Mouse (Mus musculus) intestine, embryonic 14.5 days (tissue): ENCODE data around the gene Idh1. TPM values are rescaled to one million over a fixed set of nuclear protein-coding genes. Genes with fewer than 3 reads are reported as not detected.
"Not testable (repeated sequence)": the region's sequence is repeated elsewhere in the genome, so short reads cannot be mapped to it uniquely, and the experiment has no call there.

Experiments
- ATAC-seq: fragments of 200-750 bp; cut with Nextera tagmentation; replicated peaks from 2 replicates; pipeline ENCODE4 v1.8.0; 2017; ENCODE audit warnings: low read depth, moderate number of reproducible peaks, moderate TSS enrichment, moderate library complexity; ENCODE audit not compliant: low FRiP score, low TSS enrichment
- DNase-seq: peaks from one replicate; pipeline ENCODE4 v3.0.0-alpha.2; 2018; ENCODE audit warnings: low spot score
- H3K27ac ChIP-seq: fragments of 300-500 bp; sonication (generic); 2 replicates; pipeline ENCODE4 v1.5.1; 2014; ENCODE audit warnings: low read depth, mild to moderate bottlenecking, control low read depth
- H3K27me3 ChIP-seq: fragments of 300-500 bp; sonication (generic); replicated peaks from 2 replicates; pipeline ENCODE4 v1.6.1; 2014; ENCODE audit warnings: low read length, control low read depth; ENCODE audit not compliant: control insufficient read depth, insufficient read depth
- H3K36me3 ChIP-seq: fragments of 300-500 bp; sonication (generic); 2 replicates; pipeline ENCODE4 v1.6.1; 2014; ENCODE audit warnings: low read length, control low read depth; ENCODE audit not compliant: control insufficient read depth, insufficient read depth
- H3K4me1 ChIP-seq: fragments of 300-500 bp; sonication (generic); replicated peaks from 2 replicates; pipeline ENCODE4 v1.6.1; 2014; ENCODE audit warnings: low read length, control low read depth, mixed read lengths; ENCODE audit not compliant: control insufficient read depth, insufficient read depth
- H3K4me2 ChIP-seq: fragments of 300-500 bp; sonication (generic); 2 replicates; pipeline ENCODE4 v1.6.1; 2014; ENCODE audit warnings: low read length
- H3K4me3 ChIP-seq: fragments of 300-500 bp; sonication (generic); 2 replicates; pipeline ENCODE4 v1.5.1; 2014; ENCODE audit warnings: low read depth, low read length, control low read depth, mixed read lengths
- H3K9ac ChIP-seq: fragments of 300-500 bp; sonication (generic); 2 replicates; pipeline ENCODE4 v1.6.1; 2014; ENCODE audit warnings: mild to moderate bottlenecking, low read length
- H3K9me3 ChIP-seq: fragments of 300-500 bp; sonication (generic); 2 replicates; pipeline ENCODE4 v1.6.1; 2016; ENCODE audit warnings: low read length, control low read depth; ENCODE audit not compliant: control insufficient read depth
- WGBS: fragments of 180-500 bp; shearing (Covaris S2); extraction: QIAGEN DNeasy Blood & Tissue Kit; methylation state at CpG from one replicate; pipeline ENCODE4 v1.1.7; 2014; 5-methylcytosine and 5-hydroxymethylcytosine counted together
- polyA plus RNA-seq: library from polyadenylated mRNA; unstranded; fragments of >200 nt; fragmentation: Nextera tagmentation; extraction: Ambion mirVana; gene quantifications from 2 replicates; pipeline ENCODE4 v1.2.1, GENCODE M21; 2014

Idh1 gene
- polyA plus RNA-seq: 196 and 199 TPM in 2 replicates

GRCm38 (mm10) chr1:65186287-65187073, at the start of gene Idh1, which contains the start of gene Pikfyve:
Idh1 (minus strand) TSS chr1:65186500.
Pikfyve (plus strand) TSS chr1:65186683.
- H3K4me2 ChIP-seq: peak within 1 kb of the TSS; percentile 92
- no peaks in the 10 kb centered on the region; the same call in 1 of the 2 replicates for H3K4me1 ChIP-seq
- peak; percentile 100 for ATAC-seq
- no peaks in the 10 kb centered on the region for H3K9me3 ChIP-seq
- WGBS: under 1% methylated on average over 69 of the region's 71 CpGs
- peak within 1 kb of the TSS; percentile 78 for H3K4me3 ChIP-seq
- peak within 1 kb of the TSS; percentile 76 for H3K9ac ChIP-seq
- H3K36me3 ChIP-seq: no peaks in the 10 kb centered on the region; the same call in 1 of the 2 replicates
- peak within 1 kb of the TSS; percentile 73 for H3K27ac ChIP-seq
- peak; percentile 97 for DNase-seq
- no peaks in the 10 kb centered on the region for H3K27me3 ChIP-seq

DNA sequence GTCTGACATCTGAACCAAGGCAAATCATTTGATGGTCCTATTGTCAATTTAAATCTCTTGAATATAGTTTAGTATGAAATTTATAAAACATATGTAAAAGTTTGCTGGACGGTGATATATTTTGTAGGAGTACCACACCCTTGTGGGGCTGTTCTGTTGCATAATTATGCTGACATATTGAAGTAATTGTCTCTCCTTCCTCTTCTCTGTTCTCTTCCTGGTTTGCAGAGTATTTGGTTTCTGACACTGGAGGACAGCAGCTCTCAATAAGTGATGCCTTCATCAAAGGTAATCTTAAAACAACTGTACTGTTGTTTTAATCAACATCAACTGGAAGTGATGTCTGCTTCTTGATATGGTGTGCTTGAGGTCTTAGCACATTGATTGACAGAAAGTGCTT, 44.3 kb upstream of the Idh1 start:
- Histone ChIP-seq H3K36me3 (peaks cover 30% of the 10 kb centered on the region), H3K4me1 (no peaks in the 10 kb centered on the region), H3K9me3 (no peaks in the 10 kb centered on the region), H3K4me3 (no peak overlapping the region), H3K27me3 (no peaks in the 10 kb centered on the region), H3K27ac (no peak overlapping the region), H3K4me2 (no peak overlapping the region), H3K9ac (no peak overlapping the region)
- WGBS: 97% methylated on average over 1 of the region's 1 CpGs
- DNase-seq (no peak), ATAC-seq (no peak)

GRCm38 (mm10) chr1:65229768-65230167, 43.5 kb upstream of the Idh1 start:
- H3K27ac ChIP-seq, ATAC-seq, H3K9me3 ChIP-seq, H3K9ac ChIP-seq, H3K27me3 ChIP-seq, H3K4me3 ChIP-seq, H3K4me2 ChIP-seq, DNase-seq, H3K4me1 ChIP-seq: not testable (repeated sequence)
- H3K36me3 ChIP-seq: peaks cover 25% of the 10 kb centered on the region
- WGBS: 93% methylated on average over 3 of the region's 3 CpGs

- WGBS: 88% methylated on average over 2 of the region's 2 CpGs
- Histone ChIP-seq H3K4me3 (no peak overlapping the region), H3K36me3 (peaks cover 36% of the 10 kb centered on the region), H3K4me1 (no peaks in the 10 kb centered on the region), H3K9me3 (no peaks in the 10 kb centered on the region), H3K27me3 (no peaks in the 10 kb centered on the region), H3K4me2 (no peak overlapping the region), H3K27ac (no peak overlapping the region), H3K9ac (no peak overlapping the region)
- no peak for DNase-seq
- no peak for ATAC-seq
These were observed 41.4 kb upstream of the Idh1 start for GRCm38 (mm10) chr1:65227681-65228080.

- Histone ChIP-seq H3K9ac (no peak overlapping the region), H3K27ac (no peak overlapping the region), H3K4me3 (no peak overlapping the region), H3K9me3 (no peaks in the 10 kb centered on the region), H3K4me2 (no peak overlapping the region), H3K36me3 (peaks cover 57% of the 10 kb centered on the region), H3K27me3 (no peaks in the 10 kb centered on the region), H3K4me1 (no peaks in the 10 kb centered on the region)
- ATAC-seq (no peak), DNase-seq (no peak)
- whole genome bisulfite sequencing: 95% methylated on average over 2 of the region's 2 CpGs
These were observed 37.4 kb upstream of the Idh1 start for GRCm38 (mm10) chr1:65223654-65224053.

DNA sequence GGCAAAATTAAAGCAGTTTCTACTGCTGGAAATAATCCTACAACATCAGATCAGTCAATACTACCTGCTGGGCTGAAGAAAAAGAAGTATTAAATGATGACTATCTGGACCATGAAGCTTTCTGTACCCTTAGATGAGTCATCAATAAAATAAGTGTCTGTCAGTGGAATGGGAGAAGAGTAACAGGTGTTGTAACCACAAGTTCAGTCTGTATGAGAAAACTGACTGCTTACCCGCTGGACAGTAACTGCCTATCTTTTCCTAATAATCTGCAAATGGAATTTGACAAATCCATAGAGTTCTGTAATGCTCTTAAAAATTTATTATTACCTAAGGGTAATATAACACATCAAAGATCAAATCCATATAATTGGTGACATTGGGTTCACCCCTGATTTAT, 31.7 kb upstream of the Idh1 start:
- Histone ChIP-seq H3K9me3 (no peaks in the 10 kb centered on the region), H3K36me3 (peaks cover 41% of the 10 kb centered on the region), H3K9ac (no peak overlapping the region), H3K27me3 (no peaks in the 10 kb centered on the region), H3K27ac (no peak overlapping the region), H3K4me2 (no peak overlapping the region), H3K4me3 (no peak overlapping the region), H3K4me1 (no peaks in the 10 kb centered on the region)
- WGBS: 91% methylated on average over 1 of the region's 1 CpGs
- ATAC-seq (no peak), DNase-seq (no peak)

DNA sequence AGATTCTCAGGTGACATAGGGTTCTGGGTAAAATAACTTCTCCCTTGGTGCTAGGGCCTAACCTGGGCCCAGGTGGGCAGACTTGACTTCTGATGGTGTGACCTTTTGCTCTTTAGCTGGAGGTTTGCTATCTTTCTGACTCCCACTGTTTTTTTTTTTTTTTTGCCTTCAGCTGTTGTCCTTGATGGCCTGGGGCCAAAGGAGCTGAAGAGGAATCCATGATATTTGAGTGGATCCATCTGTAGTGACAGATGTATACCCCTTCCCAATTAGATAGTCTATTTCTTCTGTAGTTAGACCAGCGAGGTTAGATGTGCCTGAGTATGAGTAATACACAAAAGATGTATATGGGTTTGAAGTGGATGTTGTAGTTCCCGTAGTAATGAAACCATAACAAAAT, 31.3 kb upstream of the Idh1 start:
- Histone ChIP-seq H3K27me3 (no peaks in the 10 kb centered on the region), H3K27ac (no peak overlapping the region), H3K4me2 (no peak overlapping the region), H3K4me1 (no peaks in the 10 kb centered on the region), H3K9ac (no peak overlapping the region), H3K9me3 (no peaks in the 10 kb centered on the region), H3K4me3 (no peak overlapping the region), H3K36me3 (peaks cover 38% of the 10 kb centered on the region)
- no peak for ATAC-seq
- DNase-seq: no peak
- WGBS: 80% methylated on average over 2 of the region's 2 CpGs

DNA sequence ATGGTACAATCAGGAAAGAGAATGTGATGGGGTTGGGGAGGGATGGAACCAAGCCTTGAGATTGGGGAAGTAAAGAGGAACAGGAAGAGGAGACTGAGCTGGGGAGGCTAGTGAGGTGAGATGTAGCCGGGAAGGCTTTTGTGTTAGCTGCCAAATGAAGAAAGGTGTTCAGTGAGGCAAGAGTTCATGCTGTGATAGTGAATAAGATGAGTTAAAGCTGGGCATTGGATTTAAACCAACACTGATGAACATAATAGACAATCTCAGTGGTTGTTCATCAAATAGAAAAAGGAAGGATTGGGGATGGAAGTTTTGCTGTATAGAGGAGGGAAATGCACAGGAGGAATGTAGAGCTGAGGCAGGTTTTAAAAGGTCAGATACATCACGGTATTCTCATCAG, 26.9 kb upstream of the Idh1 start:
- Histone ChIP-seq H3K4me3 (no peak overlapping the region), H3K9me3 (peaks cover 6% of the 10 kb centered on the region), H3K27me3 (no peaks in the 10 kb centered on the region), H3K4me2 (no peak overlapping the region), H3K36me3 (peaks cover 23% of the 10 kb centered on the region; the same call in 1 of the 2 replicates), H3K4me1 (no peaks in the 10 kb centered on the region), H3K9ac (no peak overlapping the region), H3K27ac (no peak overlapping the region)
- no peak for ATAC-seq
- no peak for DNase-seq
- 88% methylated on average over 2 of the region's 2 CpGs for WGBS

GRCm38 (mm10) chr1:65204299-65204698, 18.0 kb upstream of the Idh1 start:
- Histone ChIP-seq H3K4me3 (no peak overlapping the region), H3K4me2 (no peak overlapping the region), H3K4me1 (no peaks in the 10 kb centered on the region), H3K9ac (no peak overlapping the region), H3K27ac (no peak overlapping the region), H3K9me3 (no peaks in the 10 kb centered on the region), H3K27me3 (no peaks in the 10 kb centered on the region), H3K36me3 (peaks cover 49% of the 10 kb centered on the region)
- no peak for DNase-seq
- WGBS: 65% methylated on average over 1 of the region's 1 CpGs
- no peak for ATAC-seq
